Mouse (Mus musculus) adrenal gland, postnatal 10 days (tissue): ENCODE results near the gene Dscam. TPM values are rescaled to one million over a fixed set of nuclear protein-coding genes. Genes with fewer than 3 reads are reported as not detected.

Source experiments
- DNase-seq: peaks from one replicate; pipeline ENCODE4 v3.0.0; 2021; ENCODE audit warnings: mixed read lengths
- total RNA-seq, 2 experiments: library from RNA; stranded (reverse); gene quantifications; 2 replicates each; pipeline ENCODE4 v1.2.3; 2021

The Dscam gene
- total RNA-seq, 2 experiments from 2014 or later, result 0.18 to 0.24 TPM

DNA sequence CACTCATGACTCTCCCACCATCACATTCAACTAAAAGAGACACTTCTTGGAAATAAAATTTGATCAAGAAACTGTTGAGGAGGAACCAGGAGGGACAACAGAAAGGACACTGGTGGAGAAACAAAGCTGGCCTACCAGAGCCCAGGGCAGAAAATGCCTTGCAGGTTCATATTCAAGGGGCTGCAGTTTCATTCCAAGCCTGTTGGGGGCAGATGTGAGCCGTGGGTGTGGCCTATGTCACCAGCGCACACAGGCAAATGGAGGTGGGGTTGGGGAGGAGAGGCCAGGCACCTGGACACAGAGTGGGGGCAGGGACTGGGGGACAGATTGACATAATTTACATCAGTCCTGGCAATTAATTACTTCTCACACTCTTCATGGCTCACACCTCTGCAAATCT lies 452.3 kb downstream of the Dscam start:
- no peak for DNase-seq

- DNase-seq, result no peak
These were observed 453.9 kb downstream of the Dscam start for GRCm38 (mm10) chr16:96716633-96717032.

DNA sequence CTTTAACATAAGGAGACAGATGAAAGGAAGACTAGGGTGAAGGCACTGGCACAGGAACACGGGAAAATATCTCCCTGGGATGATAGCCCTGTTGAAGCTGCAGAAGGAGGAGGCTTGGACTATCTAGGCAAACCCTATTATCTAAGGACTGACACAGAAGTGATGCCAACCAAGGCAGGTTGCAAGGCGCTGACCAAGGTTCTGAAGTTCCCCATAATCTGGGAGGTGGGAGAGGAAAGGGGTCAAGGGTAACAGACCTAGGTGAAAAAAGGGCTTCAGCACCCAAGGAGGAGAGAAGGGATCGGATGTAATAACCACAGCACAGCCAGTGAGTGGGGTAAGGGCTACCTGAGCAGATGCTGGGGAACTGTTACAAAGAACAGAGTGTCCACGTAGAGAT lies 458.6 kb downstream of the Dscam start:
- DNase-seq, result no peak

DNA sequence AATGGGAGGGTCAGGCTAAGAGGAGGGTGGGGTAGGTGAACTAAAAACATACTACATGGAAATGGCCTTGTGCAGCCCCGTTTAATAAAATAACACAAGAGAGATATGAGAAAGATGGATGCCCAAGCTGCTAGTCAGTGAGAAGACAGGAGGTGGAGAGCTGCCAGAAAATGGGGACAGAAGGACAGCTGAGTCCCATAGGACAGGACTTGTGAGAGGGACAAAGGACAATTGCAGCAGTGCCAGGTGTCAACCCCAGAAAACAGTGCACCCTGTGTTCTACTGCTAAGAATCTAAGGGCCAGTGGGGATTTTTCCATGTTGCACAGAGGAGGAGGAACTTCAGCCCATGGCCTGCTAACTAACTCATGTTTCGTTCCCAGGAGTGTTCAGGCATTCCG lies 470.0 kb downstream of the Dscam start:
- DNase-seq, result no peak

DNA sequence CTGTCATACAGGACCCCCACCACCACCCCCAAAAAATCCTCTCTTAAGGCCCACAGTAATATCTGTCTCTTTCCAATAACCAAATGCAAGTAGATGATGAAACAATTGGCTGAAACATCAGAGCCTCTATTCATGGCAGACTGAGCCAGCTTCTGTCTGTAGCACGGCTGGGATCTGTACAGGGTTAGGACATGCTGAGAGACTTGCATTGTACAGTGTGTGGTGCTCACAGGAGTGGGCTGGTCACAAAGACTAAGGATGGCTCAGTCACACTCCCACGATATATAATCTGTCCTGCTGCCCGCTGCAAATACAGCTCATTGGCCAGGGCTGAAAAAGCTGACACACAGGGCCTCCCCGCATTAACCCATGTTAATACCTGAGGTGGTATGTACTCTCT lies 474.7 kb downstream of the Dscam start:
- DNase-seq, result no peak

GRCm38 (mm10) chr16:96691576-96691975 lies 479.0 kb downstream of the Dscam start:
- DNase-seq, result no peak

DNA sequence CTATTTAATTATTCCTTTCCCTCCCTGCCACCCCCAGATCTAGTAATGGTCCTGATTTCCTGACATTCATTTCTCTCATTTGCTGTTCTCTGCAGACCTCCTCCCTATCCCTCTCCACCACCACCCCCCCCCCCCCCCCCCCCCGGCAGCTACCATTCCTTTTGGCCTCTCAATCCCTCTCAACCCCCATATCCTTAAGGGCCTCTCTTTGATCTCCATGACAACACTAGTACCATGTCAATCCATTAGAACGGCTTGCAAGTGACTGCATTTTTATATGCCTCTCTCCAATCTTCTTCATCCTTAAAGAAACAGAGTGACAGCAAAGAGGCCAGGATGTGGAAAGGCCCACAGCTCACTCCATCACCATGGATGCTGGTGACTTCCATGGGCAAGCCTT lies 480.5 kb downstream of the Dscam start:
- DNase-seq, result no peak

DNA sequence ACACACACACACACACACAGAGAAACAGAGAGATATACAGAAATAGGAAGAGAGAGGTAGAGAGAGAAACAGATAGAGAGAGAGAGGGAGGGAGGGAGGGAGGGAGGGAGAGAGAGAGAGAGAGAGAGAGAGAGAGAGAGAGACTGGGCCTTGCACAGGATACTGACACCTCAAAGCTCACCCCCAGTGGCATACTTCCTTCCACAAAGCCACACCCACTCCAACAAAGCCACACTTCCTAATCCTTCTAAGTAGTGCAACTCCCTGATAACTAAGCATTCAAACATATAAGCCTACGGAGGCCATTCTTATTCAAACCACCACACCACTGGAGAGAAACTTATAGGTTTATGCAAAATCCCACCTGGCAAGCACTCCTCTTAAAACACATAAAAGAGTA lies 481.1 kb downstream of the Dscam start:
- DNase-seq, result no peak

- DNase-seq, result no peak
These were observed 485.5 kb downstream of the Dscam start for GRCm38 (mm10) chr16:96685065-96685464.

DNA sequence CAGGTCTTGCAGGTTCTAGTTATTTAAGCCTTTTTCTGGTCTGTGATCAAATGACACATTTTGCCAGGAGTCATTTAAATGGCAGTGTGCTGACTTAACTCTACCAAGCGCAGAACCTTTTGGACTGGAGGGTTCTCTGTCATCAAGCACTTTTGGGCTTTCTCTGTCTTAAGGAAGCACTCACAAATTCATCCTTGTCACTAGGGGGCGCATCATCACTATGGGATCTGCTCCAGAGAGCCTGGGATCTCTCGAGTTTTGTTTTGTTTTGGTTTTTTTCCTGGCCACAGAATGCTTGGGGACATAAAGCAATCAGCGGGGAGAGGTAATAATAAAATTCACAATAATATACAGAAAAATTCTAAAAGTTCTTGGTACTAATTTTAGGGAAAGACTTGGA lies 486.0 kb downstream of the Dscam start:
- DNase-seq, result peak; percentile 77

DNA sequence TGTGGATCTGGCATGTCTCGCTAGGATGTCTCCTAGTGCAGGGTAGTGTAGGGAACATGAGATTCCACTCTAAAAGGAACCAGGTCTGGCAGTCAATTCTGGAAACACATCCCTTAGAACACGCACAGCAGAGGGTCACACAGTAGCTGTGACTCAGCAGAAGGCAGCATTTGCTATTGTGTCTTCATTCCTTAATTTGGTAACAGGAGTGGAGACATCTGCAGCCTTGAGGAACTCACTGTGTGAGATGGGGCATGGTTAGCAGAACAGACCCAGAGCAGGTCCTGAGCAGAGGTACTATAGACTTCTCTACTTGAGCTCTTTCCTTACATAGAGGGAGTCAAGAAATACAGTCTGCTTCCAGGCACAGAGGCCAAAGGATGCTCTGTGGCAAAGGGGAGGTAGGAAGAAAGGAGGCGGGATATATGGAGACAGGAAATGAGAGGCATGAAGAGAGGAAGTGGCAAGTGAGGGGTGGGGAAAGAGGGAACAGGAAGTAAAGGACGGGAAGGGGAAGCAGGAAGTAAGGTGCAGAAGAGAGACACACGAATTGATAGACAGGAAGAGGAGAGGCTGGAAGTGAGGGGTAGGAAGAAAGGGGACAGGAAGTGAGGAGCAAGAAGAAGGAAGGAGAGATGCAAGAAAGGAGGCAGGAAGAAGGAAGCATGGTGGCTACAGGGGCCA lies 488.1 kb downstream of the Dscam start:
- no peak for DNase-seq

DNA sequence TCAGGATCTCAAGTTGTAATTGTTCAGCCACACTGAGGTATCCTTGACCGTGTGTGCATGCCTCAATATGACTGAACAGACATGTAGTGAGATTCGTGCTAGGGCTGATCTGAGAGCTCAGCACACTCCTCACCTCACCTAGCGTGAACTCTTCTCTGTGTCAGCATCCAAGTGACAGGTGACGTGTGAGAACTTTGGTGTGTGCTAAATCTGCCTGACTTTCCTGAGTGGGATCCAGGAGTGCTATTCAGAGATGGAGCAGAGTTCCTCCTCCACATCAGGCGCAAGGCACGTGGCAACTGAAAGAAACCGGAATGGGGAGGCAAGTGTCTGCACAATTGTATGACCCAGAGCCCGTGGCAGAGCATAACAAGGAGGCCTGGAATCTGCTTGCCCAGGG lies 490.6 kb downstream of the Dscam start:
- DNase-seq, result no peak

- peak; percentile 17 for DNase-seq
These were observed 493.1 kb downstream of the Dscam start for GRCm38 (mm10) chr16:96677471-96677870.

DNA sequence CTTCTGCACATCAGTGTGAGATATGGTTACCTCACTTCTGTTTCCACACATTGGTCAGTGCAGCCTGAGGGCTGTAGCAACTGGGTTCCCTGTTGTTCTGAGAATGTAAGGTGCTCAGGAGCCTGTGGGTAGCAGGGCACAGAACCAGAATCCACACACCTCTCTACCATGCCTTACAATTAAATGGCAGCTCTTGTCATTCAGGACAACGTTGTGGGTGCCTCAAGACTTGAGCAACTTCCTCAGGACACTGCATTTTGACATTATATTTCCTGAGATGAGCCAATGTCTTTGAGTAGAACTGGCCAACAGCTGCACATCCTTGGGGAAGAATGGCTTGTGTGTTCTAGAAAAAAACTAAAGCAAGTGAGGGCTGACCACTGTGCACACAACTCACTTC lies 493.9 kb downstream of the Dscam start:
- no peak for DNase-seq

DNA sequence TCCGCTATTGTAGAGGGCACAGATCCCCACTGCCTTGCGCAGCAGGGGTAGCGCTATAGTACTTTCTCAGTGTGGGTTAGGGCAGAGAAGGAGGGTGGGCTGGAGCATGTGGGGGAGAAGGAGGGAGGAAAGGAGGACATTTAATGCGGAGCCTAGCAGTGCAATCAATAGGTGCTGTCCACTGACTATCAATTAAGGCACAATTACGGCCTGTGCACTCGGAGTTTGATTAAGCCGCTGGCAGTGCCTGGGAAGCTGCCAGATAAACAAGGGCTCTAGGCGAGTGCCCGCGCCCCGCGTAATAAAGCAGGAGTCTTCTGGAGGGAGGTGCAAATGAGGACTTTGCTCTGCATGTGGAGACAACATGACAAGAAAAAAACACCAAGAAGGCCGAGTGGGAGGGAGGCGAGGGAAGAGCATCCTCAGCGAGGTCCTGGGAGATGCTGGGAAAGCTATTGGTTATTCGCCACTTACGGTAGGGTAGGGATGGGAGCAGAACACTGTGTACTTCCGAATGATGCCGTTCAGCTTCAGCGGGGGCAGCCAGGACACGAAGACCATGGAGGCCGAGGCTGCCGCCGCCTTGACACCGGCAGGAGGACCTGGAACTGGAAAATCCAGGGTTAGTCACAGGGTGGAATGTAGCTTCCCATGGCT lies 497.2 kb downstream of the Dscam start:
- no peak for DNase-seq

DNA sequence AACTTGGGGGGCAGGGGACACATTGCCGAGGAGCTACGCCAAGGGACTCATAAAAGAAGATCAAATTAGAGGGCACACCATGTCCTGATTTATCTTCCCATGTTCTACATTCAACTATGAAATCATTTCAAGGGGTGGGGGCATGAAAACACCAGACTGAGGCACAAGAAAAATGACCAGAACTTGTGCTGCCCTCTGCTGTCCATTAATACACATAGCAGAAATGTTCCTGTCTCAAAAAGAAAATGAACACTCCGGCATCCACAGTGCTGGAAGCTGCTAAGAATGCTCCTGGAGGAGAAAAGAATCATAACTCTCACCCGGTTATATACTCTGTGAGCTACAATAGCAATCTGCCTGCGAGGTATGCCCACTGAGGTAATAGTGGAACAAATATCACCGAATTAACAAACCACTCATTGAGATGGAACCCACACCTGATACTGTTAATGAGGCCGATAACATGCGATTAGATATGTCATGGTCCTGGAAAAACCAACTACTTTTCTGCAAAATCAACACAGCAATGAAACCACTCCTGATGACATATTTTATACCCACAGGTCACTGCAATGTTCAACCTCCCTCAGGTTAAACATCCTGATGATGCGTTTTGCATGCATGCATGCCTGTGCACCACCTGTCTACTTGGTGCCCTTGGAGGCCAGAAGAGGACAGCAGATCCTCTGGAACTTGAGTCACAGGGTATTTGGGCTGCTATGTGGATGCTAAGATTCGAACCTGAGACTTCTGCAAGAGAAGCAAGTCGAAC lies 498.8 kb downstream of the Dscam start:
- DNase-seq, result peak; percentile 20

- no peak for DNase-seq
These were observed 500.8 kb downstream of the Dscam start for GRCm38 (mm10) chr16:96669706-96670105.

DNA sequence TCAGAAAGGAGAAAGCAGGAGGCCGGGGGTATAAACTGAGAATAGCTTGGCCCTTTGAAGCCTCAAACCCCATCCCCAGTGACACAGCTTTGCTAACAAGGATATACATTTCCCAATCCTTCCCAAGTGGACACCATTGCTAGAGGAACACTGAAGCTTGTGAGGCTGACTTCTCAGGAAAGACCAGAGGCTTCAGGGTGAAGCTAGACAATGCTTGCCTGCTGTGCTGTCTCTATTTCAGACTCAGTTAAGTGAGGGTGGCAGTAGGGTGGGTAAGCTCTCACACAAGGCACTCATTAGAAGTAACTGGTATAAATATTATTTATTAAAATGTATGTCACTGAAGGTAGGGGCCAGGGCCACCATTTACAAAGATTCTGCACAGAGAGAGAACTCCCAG lies 502.1 kb downstream of the Dscam start:
- DNase-seq, result no peak

GRCm38 (mm10) chr16:96661073-96661472 lies 509.5 kb downstream of the Dscam start:
- DNase-seq, result no peak

DNA sequence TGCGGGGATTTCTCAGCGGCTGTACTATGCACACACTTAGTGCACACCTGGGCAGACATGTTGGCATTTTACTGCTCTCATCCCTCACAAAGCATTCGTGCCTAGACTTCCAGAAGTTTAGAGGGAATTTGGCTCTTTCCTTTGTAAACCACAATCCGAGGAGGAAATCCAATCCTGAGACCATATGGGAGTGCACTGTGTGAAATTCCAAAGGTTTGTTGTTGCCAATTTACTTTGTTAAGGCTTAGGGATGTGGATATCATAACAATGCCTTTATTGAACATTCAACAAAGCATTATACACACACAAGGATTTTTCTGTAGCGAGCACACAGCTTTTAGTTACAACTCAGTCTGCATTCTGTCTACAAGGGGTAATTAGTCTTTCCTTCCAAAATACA lies 511.3 kb downstream of the Dscam start:
- no peak for DNase-seq

DNA sequence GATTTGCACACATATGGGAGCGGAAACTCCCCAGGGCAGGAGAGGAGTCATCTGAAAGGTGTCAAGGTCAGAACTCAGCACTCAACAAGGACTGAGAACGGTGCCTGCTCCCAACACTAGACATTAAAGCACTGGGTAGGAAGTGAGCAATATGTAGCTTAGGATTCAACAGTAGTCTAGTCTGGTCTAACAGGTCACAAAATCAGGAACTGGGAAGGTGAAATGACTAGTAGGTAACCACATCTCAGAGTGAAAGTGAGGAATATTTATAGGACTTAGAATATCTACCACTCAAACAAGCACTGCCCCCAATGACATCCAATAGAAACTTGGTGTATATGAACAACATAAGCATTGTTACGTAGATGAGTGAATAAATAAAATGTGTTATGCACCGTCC lies 515.0 kb downstream of the Dscam start:
- no peak for DNase-seq

- no peak for DNase-seq
These were observed 516.5 kb downstream of the Dscam start for GRCm38 (mm10) chr16:96654054-96654453.

DNA sequence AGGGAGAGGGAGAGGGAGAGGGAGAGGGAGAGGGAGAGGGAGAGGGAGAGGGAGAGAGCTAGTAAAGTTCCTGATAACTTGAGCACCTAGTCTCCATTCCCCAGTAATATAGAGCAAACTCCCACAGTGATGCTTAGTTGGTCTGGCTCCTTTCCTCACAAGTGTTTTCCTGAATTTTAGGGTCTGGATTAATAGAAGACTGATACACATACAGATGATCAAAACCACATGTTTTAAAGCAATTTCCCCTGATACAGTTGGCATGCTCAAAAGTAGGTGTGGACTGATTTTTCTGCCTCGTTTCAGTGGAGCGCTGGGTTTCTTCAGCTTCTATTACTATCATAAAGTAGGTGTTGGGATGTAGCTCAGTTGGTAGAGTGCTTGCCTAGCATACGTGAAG lies 519.1 kb downstream of the Dscam start:
- no peak for DNase-seq

DNA sequence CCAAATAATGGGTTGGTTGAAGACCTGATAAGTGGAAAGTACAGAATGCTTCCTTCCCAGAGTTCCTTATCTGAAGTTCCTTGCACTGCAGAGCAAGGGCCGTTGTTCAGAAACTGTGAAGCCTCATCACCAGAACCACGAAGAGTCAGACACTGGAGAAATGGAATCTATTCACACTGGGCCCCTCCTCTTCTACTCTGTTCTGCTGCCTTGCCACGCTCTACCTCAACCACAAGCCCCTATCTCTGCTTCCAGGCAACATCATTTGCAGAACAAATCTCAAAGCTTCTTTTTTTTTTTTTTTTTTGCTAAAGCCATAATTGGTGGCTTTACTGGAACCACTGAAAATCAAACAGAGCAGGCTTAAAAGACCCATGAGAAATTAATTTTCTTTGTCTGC lies 530.5 kb downstream of the Dscam start:
- DNase-seq, result no peak
